Mouse (Mus musculus) small intestine, adult 2 months (tissue): ENCODE results near the gene Sc5d.

Experiments
- CTCF ChIP-seq: fragments of 200-500 bp; IDR thresholded peaks from 2 replicates; pipeline ENCODE4 v1.5.1; 2012; ENCODE audit warnings: low read depth, mild to moderate bottlenecking, control low read depth, inconsistent platforms, low read length, moderate library complexity, mixed read lengths; ENCODE audit not compliant: insufficient replicate concordance, insufficient read length; ENCODE audit errors: extremely low read depth
- POLR2A ChIP-seq: fragments of 200-500 bp; IDR thresholded peaks from 2 replicates; pipeline ENCODE4 v1.6.1; 2012; ENCODE audit warnings: low read depth, mild to moderate bottlenecking, control low read depth, inconsistent platforms, low read length, moderate library complexity

GRCm38 (mm10) chr9:42238827-42239226, 25.2 kb downstream of the Sc5d start:
- TF ChIP-seq POLR2A: no peak
- no peak for TF ChIP-seq CTCF
